Mouse (Mus musculus) spleen, adult 2 months (tissue): Measurements from ENCODE around the gene Kiss1r.

ENCODE experiments used
- CTCF ChIP-seq: fragments of 200-500 bp; IDR thresholded peaks from 2 replicates; pipeline ENCODE4 v1.5.1; 2011; ENCODE audit warnings: mild to moderate bottlenecking, inconsistent platforms; ENCODE audit not compliant: insufficient read depth, insufficient read length, insufficient replicate concordance; ENCODE audit errors: extremely low read depth
- POLR2A ChIP-seq: fragments of 200-500 bp; IDR thresholded peaks from 2 replicates; pipeline ENCODE4 v1.6.1; 2011; ENCODE audit warnings: low read depth, low read length, inconsistent platforms

- TF ChIP-seq POLR2A, result no peak; the same call in 1 of the 2 replicates
- TF ChIP-seq CTCF, result no peak
Observed at GRCm38 (mm10) chr10:79926491-79927323, 9.9 kb downstream of the Kiss1r start, which contains the start of gene Arid3a.
